Mouse (Mus musculus): Measurements from ENCODE around the gene Tst.

DNA sequence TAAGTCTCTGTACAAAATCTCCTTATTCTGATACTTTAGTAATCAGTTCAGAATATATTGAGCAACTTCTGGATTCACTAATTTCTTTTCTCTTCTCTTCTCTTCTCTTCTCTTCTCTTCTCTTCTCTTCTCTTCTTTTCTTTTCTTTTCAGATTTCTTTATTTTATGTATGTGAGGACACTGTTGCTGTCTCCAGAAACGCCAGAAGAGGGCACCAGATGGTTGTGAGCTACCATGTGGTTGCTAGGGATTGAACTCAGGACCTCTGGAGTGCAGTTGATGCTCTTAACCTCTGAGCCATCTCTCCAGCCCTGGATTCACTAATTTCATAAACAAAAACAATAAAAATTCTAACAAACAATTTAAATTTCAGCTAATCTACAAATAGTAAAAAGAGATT, 50.7 kb downstream of the Tst start:
- TF ChIP-seq CTCF (conservative IDR thresholded peaks at IDR 0.05 in 1 of 2, IDR thresholded peaks at IDR 0.05 in 1 of 2; ENCODE audit: low read depth in 2 of 2, low read length in 2 of 2) (peak; percentile 32 to 79; a peak in 2 of 4 replicates), RAD21 (IDR thresholded peaks at IDR 0.05; ENCODE audit: low read depth, low read length) (peak; percentile 67), CHD1 (IDR thresholded peaks at IDR 0.05; ENCODE audit: low read depth, low read length) (no peak), KAT2A (IDR thresholded peaks at IDR 0.05; ENCODE audit: insufficient replicate concordance, low read length) (no peak), ELF1 (IDR thresholded peaks at IDR 0.05; ENCODE audit: low read depth, low read length) (no peak), GABPA (IDR thresholded peaks at IDR 0.05; ENCODE audit: insufficient replicate concordance, low read depth, low read length) (no peak), HCFC1 (IDR thresholded peaks at IDR 0.05; ENCODE audit: low read depth, low read length) (no peak), BHLHE40 (IDR thresholded peaks at IDR 0.05; ENCODE audit: low read depth, low read length) (no peak), USF1 (IDR thresholded peaks at IDR 0.05; ENCODE audit: low read depth, low read length) (no peak), EP300 (IDR thresholded peaks at IDR 0.05; ENCODE audit: low read length) (no peak), MXI1 (IDR thresholded peaks at IDR 0.05; ENCODE audit: low read depth, low read length) (no peak), USF2 (conservative IDR thresholded peaks at IDR 0.05; ENCODE audit: low read depth, low read length) (no peak), POLR2A (IDR thresholded peaks at IDR 0.05; ENCODE audit: low read depth, low read length) (no peak), NELFE (IDR thresholded peaks at IDR 0.05; ENCODE audit: low read depth, low read length) (no peak)
